Mouse (Mus musculus) forebrain, embryonic 14.5 days (tissue): ENCODE measurements around the gene Slc6a17. TPM values are rescaled to one million over a fixed set of nuclear protein-coding genes. Genes with fewer than 3 reads are reported as not detected.
A peak's percentile ranks its signal among the peaks of the same experiment; 100 is the strongest.

ENCODE experiments used
- ATAC-seq: fragments of 200-750 bp; cut with Nextera tagmentation; 2 replicates; pipeline ENCODE4 v1.8.0; 2017; ENCODE audit warnings: mild to moderate bottlenecking, moderate library complexity
- DNase-seq: peaks from one replicate; pipeline ENCODE4 v3.0.0-alpha.2; 2015; ENCODE audit warnings: low spot score
- H3K27ac ChIP-seq: fragments of 300-500 bp; sonication (generic); 2 replicates; pipeline ENCODE4 v1.5.1; 2014; ENCODE audit warnings: low read depth, mild to moderate bottlenecking, control low read depth, low read length, moderate library complexity
- H3K27me3 ChIP-seq: fragments of 300-500 bp; sonication (generic); replicated peaks from 2 replicates; pipeline ENCODE4 v1.6.1; 2014; ENCODE audit warnings: low read length, control low read depth, mixed read lengths; ENCODE audit not compliant: control insufficient read depth, insufficient read depth
- H3K36me3 ChIP-seq: fragments of 300-500 bp; sonication (generic); 2 replicates; pipeline ENCODE4 v1.6.1; 2014; ENCODE audit warnings: low read length, control low read depth; ENCODE audit not compliant: control insufficient read depth, insufficient read depth
- H3K4me1 ChIP-seq: fragments of 300-500 bp; sonication (generic); 2 replicates; pipeline ENCODE4 v1.6.1; 2014; ENCODE audit warnings: antibody characterized with exemption, low read length, control low read depth; ENCODE audit not compliant: control insufficient read depth, insufficient read depth
- H3K4me2 ChIP-seq: fragments of 300-500 bp; sonication (generic); 2 replicates; pipeline ENCODE4 v1.6.1; 2014; ENCODE audit warnings: mild to moderate bottlenecking, control low read depth, low read length
- H3K4me3 ChIP-seq: fragments of 300-500 bp; sonication (generic); 2 replicates; pipeline ENCODE4 v1.5.1; 2014; ENCODE audit warnings: low read depth, low read length, control low read depth
- H3K9ac ChIP-seq: fragments of 300-500 bp; sonication (generic); 2 replicates; pipeline ENCODE4 v1.6.1; 2014; ENCODE audit warnings: mild to moderate bottlenecking, low read length, control low read depth, moderate library complexity
- H3K9me3 ChIP-seq: fragments of 300-500 bp; sonication (generic); replicated peaks from 2 replicates; pipeline ENCODE4 v1.6.1; 2016; ENCODE audit warnings: low read length, control low read depth, mixed read lengths; ENCODE audit not compliant: control insufficient read depth
- WGBS: fragments of 180-500 bp; shearing (Covaris S2); extraction: QIAGEN DNeasy Blood & Tissue Kit; methylation state at CpG from one replicate; pipeline ENCODE4 v1.1.7; 2014; 5-methylcytosine and 5-hydroxymethylcytosine counted together
- polyA plus RNA-seq: library from polyadenylated mRNA; unstranded; fragments of >200 nt; fragmentation: Nextera tagmentation; extraction: Ambion mirVana; gene quantifications from 2 replicates; pipeline ENCODE4 v1.2.1, GENCODE M21; 2014

The Slc6a17 gene
- polyA plus RNA-seq, 1 experiment from 2014 or later, result 15.4 TPM

DNA sequence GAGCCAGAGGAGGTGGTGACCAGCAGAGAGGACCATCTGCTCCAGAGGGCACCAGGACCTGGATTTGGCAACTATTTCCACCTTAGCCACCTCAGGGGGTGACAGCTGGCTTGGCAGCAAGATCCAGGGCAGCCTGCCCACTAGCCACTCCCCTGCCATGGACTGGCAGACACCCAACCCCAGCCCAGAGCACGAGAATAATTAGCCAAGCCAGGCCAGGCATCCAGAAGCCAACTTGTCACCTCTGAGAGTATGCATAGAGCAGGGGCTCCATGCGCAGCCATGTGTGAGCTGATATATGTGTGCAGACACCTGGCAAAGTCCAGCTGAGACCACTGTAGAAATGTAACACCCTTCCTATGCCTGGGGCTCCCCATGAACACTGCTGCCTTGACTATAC is 29.1 kb upstream of the Slc6a17 start:
- Histone ChIP-seq H3K4me3 (no peak overlapping the region), H3K27me3 (no peaks in the 10 kb centered on the region), H3K4me2 (no peak overlapping the region), H3K9me3 (no peaks in the 10 kb centered on the region), H3K4me1 (peaks cover 7% of the 10 kb centered on the region), H3K36me3 (no peaks in the 10 kb centered on the region), H3K9ac (no peak overlapping the region), H3K27ac (no peak overlapping the region)
- DNase-seq (peak; percentile 55), ATAC-seq (peak; percentile 69)
- 34% methylated on average over 2 of the region's 2 CpGs for WGBS

GRCm38 (mm10) chr3:107545716-107546412 is 28.0 kb upstream of the Slc6a17 start:
- Histone ChIP-seq H3K4me3 (no peak overlapping the region), H3K4me1 (peaks cover 7% of the 10 kb centered on the region), H3K27ac (peak overlapping the region; percentile 52; the same call in 1 of the 2 replicates), H3K27me3 (no peaks in the 10 kb centered on the region), H3K9me3 (no peaks in the 10 kb centered on the region), H3K4me2 (no peak overlapping the region), H3K9ac (no peak overlapping the region), H3K36me3 (no peaks in the 10 kb centered on the region)
- ATAC-seq, result no peak
- 88% methylated on average over 10 of the region's 10 CpGs for WGBS
- no peak for DNase-seq

DNA sequence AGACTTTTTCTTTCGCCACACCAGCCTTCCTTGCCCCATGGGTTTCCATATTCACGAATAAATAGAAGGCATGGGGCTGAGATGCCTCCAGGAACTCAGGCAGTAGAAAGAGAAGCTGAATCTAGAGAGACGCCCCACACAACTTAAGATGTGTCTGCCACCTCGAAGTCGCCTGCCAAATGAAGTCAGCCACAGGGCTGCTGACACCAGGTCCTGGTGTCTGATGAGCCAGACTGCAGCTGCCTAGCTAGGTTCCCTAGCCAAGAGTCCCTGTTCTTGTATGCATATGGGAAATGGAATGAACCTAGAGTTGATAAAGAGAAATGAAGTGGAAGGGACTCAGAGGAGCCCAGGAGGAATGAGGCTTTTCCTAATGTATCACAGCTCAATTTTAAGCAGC is 27.5 kb upstream of the Slc6a17 start:
- Histone ChIP-seq H3K27ac (peak overlapping the region; percentile 52; the same call in 1 of the 2 replicates), H3K4me2 (no peak overlapping the region), H3K9ac (no peak overlapping the region), H3K4me3 (no peak overlapping the region), H3K27me3 (no peaks in the 10 kb centered on the region), H3K4me1 (peaks cover 7% of the 10 kb centered on the region), H3K36me3 (no peaks in the 10 kb centered on the region), H3K9me3 (no peaks in the 10 kb centered on the region)
- ATAC-seq, result no peak
- peak; percentile 60 for DNase-seq
- WGBS, result 72% methylated on average over 5 of the region's 5 CpGs

GRCm38 (mm10) chr3:107543158-107544080 is 25.6 kb upstream of the Slc6a17 start:
- 77% methylated on average over 8 of the region's 8 CpGs for WGBS
- H3K4me2 ChIP-seq, result no peak overlapping the region

DNA sequence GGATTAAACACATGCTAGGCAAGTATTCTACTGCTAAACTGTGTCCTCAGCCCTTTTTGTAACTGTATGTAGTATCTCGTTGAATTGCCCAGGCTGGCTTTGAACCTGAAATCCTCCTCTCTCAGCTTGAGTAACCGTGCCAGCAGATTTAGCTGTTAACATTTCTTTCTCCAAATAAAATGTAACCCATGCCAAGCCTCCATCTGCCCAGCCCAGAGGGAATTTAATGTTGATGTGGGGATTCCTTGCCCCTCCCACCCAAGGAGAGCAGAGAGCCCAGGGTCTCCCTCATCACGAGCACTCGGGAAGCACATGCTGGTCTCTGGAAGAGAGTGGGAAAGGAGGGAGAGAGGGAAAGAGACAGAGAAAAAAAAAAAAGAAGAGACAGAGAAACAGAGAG is 24.8 kb upstream of the Slc6a17 start:
- H3K4me3 ChIP-seq, result no peak overlapping the region
- WGBS, result 53% methylated on average over 4 of the region's 4 CpGs
- H3K9me3 ChIP-seq, result no peaks in the 10 kb centered on the region
- H3K9ac ChIP-seq, result no peak overlapping the region
- H3K27me3 ChIP-seq, result no peaks in the 10 kb centered on the region
- H3K4me2 ChIP-seq, result no peak overlapping the region
- H3K27ac ChIP-seq, result no peak overlapping the region
- H3K4me1 ChIP-seq, result peaks cover 8% of the 10 kb centered on the region
- ATAC-seq (0 out of 2 replicates have a peak, but pooled peaks have one; percentile 33), DNase-seq (peak; percentile 65)
- H3K36me3 ChIP-seq, result no peaks in the 10 kb centered on the region

More at GRCm38 (mm10) chr3:107543158-107544080, 25.6 kb upstream of the Slc6a17 start:
- Histone ChIP-seq H3K4me3 (no peak overlapping the region), H3K4me1 (peaks cover 7% of the 10 kb centered on the region), H3K9me3 (no peaks in the 10 kb centered on the region), H3K27ac (no peak overlapping the region), H3K9ac (no peak overlapping the region), H3K27me3 (no peaks in the 10 kb centered on the region), H3K36me3 (no peaks in the 10 kb centered on the region)
- DNase-seq (no peak), ATAC-seq (no peak)

DNA sequence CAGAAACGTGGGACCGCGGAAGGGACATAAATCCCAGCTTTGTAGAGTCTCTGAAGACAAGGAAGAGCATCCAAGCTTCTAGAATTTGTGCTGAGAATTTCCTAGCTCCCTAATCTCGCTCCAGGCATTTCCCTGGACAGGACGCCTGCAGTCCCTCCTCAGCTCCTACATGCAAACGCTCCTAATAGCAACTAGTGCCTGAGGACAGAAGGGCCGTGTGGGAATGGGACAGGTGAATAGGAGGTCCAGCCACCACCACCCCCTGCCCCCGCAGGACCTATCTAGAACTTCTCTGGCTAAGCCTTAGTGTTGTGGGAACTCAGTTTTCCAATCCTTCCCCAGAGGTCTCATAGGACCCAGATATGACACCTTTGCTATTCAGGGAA is 19.7 kb upstream of the Slc6a17 start:
- WGBS, result 22% methylated on average over 8 of the region's 8 CpGs
- DNase-seq (no peak), ATAC-seq (peak; percentile 27)
- peak overlapping the region; percentile 95 for H3K27ac ChIP-seq
- H3K4me2 ChIP-seq, result peak overlapping the region; percentile 49
- H3K9me3 ChIP-seq, result no peaks in the 10 kb centered on the region
- H3K4me3 ChIP-seq, result peak overlapping the region; percentile 17; the same call in 1 of the 2 replicates
- no peaks in the 10 kb centered on the region for H3K36me3 ChIP-seq
- no peaks in the 10 kb centered on the region for H3K27me3 ChIP-seq
- H3K4me1 ChIP-seq, result peaks cover 12% of the 10 kb centered on the region; the same call in 1 of the 2 replicates
- H3K9ac ChIP-seq, result peak overlapping the region; percentile 35

DNA sequence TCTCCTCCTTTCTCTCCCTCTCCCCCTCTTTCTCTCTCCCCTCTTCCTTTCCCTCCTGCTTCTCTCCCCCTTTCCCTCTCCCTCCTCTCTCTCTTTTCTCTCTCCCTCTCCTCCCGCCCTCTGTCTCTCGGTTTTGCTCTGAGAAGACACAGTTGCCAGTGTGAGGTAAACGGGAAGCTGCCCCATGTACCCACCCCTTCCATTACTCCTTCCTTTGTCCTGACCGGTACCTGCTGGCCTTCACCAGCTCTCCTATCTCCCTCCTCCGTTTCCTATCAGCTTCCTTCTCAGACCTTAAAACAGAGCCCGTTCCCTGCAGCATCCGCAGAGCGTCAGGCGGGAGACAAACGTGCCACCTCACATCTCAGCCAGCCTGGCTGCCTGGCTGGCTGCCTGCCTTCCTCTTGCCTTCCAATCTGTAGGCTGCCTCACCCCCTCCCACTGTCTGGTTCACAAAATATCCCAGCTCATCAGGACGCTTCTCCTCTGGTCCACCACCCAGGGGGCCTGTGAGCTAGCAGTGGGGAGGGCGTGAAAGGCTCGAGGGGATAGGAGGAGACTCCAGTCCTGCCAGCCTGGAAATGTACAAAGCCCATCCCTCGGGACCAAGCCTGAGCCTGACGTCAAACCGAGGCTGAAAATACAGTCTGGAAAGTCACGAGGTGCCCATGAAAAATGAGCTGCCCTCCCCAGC is 19.1 kb upstream of the Slc6a17 start:
- DNase-seq (peak; percentile 89), ATAC-seq (peak; percentile 88)
- Histone ChIP-seq H3K9ac (peak overlapping the region; percentile 35), H3K27me3 (no peaks in the 10 kb centered on the region), H3K9me3 (no peaks in the 10 kb centered on the region), H3K4me1 (peaks cover 12% of the 10 kb centered on the region; the same call in 1 of the 2 replicates), H3K27ac (peak overlapping the region; percentile 95), H3K36me3 (no peaks in the 10 kb centered on the region), H3K4me2 (peak overlapping the region; percentile 49), H3K4me3 (peak overlapping the region; percentile 17)
- 3% methylated on average over 17 of the region's 17 CpGs for WGBS

GRCm38 (mm10) chr3:107534951-107535350 is 17.1 kb upstream of the Slc6a17 start:
- 91% methylated on average over 7 of the region's 7 CpGs for WGBS
- no peak for ATAC-seq

More at GRCm38 (mm10) chr3:107534951-107535350, 17.1 kb upstream of the Slc6a17 start:
- Histone ChIP-seq H3K4me1 (peaks cover 12% of the 10 kb centered on the region; the same call in 1 of the 2 replicates), H3K9me3 (no peaks in the 10 kb centered on the region), H3K27me3 (no peaks in the 10 kb centered on the region), H3K27ac (no peak overlapping the region), H3K4me2 (no peak overlapping the region), H3K4me3 (no peak overlapping the region), H3K36me3 (no peaks in the 10 kb centered on the region), H3K9ac (no peak overlapping the region)
- no peak for DNase-seq
